Mouse (Mus musculus): ENCODE results near the gene Pdia3. TPM values are rescaled to one million over a fixed set of nuclear protein-coding genes. Genes with fewer than 3 reads are reported as not detected.

The Pdia3 gene
- total RNA-seq (2023) = 100 to 1,000 TPM; 150 to 171 TPM

DNA sequence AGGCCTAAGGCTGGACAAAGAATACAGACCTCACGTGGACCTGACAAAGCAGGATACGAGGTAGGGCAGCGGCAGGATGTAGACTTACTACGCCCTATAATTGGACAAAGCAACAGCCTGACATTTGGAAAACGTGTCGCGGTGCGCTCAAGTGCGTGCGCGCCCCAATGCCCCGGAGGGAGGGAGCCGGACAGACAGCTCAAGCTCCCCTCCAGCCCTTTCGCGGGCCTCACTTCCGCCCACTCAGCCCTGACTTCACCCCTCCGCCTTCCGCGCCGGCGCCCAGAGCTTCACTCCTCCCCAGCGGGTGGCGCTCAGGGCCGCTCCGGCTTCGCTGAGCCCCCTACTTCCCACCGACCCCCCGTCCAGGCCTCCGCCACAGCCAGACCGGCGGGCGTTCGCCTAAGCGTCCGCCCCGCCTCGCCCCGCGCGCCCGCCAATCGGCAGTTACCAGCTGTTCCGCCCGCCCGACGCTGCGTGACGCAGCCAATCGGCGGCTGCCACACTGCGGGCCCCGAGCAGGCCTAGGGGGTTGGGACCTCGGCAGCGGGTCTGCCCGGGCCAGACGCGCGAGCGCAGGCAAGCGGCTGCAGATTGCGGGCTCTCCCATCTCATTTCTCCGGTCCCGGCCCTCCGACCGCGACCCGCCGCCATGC is at the start of gene Pdia3, which contains the start of gene Catsper2:
Gene Pdia3, plus strand, starts transcription at position 389 of the 656 bp plus-strand sequence.
Gene Catsper2, minus strand, starts transcription at position 406 of the 656 bp plus-strand sequence.

DNA sequence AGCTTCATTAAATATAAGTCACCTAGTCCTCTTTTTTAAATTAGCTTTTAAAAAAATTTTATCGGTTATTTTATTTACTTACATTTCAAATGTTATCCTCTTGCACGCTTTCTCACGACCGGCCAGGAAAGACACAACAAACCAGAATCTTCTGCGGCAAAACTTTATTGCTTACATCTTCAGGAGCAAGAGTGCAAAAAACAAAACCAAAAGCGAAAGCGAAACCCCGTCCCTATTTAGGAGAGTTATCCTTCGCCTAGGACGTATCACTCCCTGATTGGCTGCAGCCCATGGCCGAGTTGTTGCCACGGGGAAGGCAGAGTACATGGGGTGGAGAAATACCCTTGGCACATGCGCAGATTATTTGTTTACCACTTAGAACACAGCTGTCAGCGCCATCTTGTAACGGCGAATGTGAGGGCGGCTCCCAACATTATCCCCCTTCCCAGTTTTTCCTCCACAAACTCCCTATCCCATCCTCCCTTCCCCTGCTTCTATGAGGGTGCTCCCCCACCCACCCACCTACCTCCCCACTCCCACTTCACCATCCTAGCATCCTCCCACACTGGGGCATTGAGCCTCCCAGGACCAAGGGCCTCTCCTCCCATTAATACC is 26.5 kb upstream of the Pdia3 start, which contains the start of gene Strc:
Gene Strc, minus strand, starts transcription at position 208 of the 615 bp plus-strand sequence.

DNA sequence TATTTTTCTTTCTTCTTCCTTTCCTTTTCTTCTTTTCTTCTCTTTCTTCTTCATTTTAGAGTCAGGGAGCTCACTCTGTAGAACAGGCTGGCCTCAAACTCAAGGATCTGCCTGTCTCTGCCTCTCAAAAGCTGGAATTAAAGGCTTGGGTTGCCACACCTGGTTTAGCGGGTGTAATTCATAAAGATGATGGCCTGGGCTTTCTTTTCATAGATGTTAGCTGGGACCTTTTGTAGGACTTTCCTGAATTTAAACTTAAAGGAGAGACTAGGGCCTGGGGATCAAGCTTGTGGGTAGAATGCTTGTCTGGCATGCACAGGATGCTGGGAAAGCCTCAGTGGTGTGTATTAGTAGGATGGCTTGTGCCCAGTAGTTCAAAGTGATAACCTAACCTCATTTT is 30.6 kb downstream of the Pdia3 start, which contains the start of gene Ell3:
Gene Ell3, minus strand, starts transcription at position 101 of the 400 bp plus-strand sequence.

DNA sequence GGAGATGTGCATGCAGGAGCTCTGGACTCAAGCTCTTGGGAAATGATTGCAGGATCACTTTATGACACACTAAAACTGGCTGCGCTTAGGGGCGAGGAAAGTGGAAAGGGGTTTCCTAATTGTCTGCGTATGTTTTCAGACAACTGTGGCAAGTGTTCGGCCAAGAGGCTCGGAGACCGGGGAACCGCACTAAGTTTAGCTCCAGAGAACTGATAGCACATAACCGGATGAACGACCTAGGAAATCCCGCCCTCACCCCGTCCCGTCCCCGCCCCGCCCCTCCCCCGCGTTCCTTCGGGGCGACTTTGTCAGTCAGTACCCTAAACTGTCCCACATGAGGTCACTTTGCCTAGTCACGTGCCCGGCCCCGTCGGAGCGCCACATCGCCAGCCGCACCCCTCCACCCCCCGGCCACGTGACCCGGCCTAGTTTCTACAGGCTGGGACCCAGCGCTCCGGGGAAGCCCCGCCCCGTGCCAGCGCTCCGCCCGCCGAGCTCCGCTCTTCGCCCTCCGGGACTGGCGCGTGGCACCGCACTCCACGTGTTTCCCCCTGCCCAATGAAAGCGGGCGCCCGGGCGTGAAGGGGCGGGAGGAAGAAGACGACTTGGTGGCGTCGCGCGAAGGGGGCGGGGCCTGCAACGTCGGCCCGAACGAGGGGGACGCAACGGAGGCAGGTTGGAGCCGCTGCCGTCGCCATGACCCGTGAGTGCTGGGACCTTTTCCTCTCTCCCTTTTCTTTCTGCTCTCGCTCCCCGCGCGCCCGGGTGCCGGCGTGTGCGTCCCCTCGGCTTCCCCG is 35.4 kb downstream of the Pdia3 start, which contains the start of gene Serf2:
Gene Serf2, plus strand, starts transcription at position 457 of the 797 bp plus-strand sequence.

DNA sequence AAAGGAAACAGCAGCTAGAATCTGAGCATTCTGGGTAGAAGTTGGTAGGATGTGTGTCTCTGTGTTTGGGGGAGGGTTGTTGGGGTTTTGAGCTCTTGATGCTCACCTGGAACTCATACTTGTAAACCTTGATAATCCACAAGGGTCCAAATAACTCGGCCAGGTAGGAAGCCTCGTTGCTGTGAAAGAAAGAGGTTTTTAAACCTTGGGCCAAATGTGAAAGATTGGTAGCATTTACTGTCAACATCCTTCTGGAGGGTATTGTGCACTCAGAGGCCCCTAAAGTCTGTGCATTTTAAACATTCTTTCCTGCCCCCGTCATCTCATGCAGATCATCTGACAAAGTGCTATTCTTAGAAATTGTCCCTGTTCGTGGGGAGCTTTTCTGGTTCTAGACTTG is 39.4 kb downstream of the Pdia3 start, which contains the start of gene Hypk:
Gene Hypk, plus strand, starts transcription at position 301 of the 400 bp plus-strand sequence.

DNA sequence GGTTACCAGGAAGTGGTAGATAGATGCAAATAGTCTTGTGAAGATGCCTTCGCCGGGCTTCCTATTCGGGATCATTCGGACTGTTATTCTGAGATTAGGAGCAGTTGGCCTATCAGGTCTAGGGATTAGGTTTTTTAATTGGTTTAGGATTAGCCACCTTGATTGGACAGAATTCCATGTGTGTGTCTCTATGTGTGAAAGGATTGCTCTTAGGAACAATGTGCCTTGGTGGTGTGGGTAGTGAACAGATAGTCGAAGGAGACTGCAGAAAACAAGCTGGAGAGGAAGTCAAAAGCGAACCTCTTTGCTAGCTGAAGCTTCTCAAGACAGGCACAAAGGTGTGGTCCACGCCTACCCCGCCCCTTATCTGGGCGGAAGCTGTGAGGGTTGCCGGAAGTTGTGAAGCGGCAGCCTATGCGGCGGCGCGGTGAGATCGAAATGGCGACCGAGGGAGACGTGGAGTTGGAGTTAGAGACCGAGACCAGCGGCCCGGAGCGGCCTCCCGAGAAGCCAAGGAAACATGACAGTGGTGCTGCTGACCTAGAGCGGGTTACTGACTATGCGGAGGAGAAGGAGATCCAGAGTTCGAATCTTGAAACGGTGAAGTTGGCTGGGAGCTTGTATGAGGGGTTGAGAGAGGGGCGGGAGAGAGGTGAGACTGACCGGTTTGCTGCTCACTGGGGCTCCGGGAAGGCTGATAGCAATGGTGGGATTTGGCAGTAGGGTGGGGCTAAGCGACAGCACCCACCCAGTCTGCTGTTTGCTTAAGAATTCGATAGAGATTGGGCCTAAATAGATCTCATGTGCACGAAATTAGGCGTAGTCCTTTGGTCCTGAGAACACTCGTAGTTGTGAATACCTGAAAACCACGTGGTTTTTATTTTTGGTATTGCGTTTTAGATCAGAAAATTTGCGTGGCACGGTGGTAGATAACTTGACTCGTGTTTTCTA is 43.4 kb downstream of the Pdia3 start, which contains the start of gene Serinc4:
Gene Serinc4, minus strand, starts transcription at position 90 of the 951 bp plus-strand sequence.

DNA sequence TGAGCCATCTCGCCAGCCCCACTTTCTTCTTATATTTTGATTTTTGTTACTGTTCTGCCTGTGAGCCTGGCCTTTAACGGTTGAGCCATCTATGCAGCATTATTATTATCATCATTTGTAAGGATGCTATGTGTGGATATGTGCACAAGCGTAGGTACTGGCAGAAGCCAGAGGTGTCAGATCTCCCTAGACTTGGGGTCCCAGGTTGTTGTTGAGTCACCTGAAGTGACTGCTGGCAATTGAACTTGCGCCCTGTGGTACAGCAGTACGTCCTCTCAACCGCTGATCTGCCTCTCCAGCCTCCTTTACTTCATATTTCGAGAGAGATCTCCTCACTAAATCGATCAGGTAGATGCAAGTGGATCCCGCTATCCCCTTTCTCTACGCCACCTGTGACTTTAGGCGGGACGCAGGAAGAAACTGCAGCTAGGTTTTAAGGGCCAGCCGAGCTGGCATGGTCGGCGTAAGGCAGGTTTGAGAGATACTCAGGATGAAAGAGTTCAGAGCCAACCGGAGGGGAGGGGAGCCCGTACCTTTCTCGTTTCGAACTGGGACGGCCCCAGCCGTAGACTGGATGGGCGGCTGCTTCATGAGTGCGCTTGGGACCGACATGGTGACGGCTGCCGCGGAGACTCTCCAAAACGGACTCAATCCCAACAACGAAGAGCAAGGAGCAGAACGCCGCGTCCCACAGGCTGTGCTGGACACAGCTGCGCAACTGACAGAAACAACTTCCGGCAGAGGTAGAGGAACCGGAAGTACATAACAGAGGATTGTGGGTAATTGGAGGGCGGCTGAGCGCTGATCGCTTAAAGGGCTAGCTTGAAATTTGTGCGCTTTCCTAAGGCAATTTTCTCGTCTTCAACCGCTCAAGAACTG is 60.0 kb downstream of the Pdia3 start, which contains the start of gene Mfap1b:
Gene Mfap1b, minus strand, starts transcription at position 767 of the 879 bp plus-strand sequence.

Other genes starting within 250 kb of the Pdia3 start
- 10 to 100 TPM; 94.6 to 98.7 TPM for gene Tubgcp4, start 243.1 kb upstream of the Pdia3 start, total RNA-seq (2023)
- 10 to 100 TPM; 34.8 to 35.8 TPM for gene Zscan29, start 242.7 kb upstream of the Pdia3 start, total RNA-seq (2023)
- gene Trp53bp1, start 142.4 kb upstream of the Pdia3 start, total RNA-seq (2023) = 100 to 1,000 TPM; 105 to 109 TPM
- under 1 TPM in 1 of 2 experiments, not detected in 1; 0.09 TPM for gene Map1a, start 124.2 kb upstream of the Pdia3 start, total RNA-seq (2023)
- 10 to 100 TPM; 30.0 to 32.7 TPM for gene Ppip5k1, start 58.4 kb upstream of the Pdia3 start, total RNA-seq (2023)
- gene Ckmt1, start 56.1 kb upstream of the Pdia3 start, total RNA-seq (2023) = not detected
- under 1 TPM in 1 of 2 experiments, not detected in 1; 0.18 TPM for gene Strc, start 26.6 kb upstream of the Pdia3 start, total RNA-seq (2023)
- gene Catsper2, start within 50 bp of the Pdia3 start, total RNA-seq (2023) = 1 to 10 TPM; 2.7 to 4.2 TPM
- 100 to 1,000 TPM in 1 of 2 experiments, 10 to 100 TPM in 1; 97.4 to 105 TPM for gene Ell3, start 30.5 kb downstream of the Pdia3 start, total RNA-seq (2023)
- gene Serf2, start 35.4 kb downstream of the Pdia3 start, total RNA-seq (2023) = 100 to 1,000 TPM; 249 to 301 TPM
- gene Hypk, start 39.5 kb downstream of the Pdia3 start, total RNA-seq (2023) = 10 to 100 TPM; 35.9 to 40.2 TPM
- gene Serinc4, start 43.0 kb downstream of the Pdia3 start, total RNA-seq (2023) = 1 to 10 TPM; 1.2 to 2.2 TPM
- gene Mfap1b, start 60.3 kb downstream of the Pdia3 start, total RNA-seq (2023) = 10 to 100 TPM; 45.8 to 48.2 TPM
- 10 to 100 TPM; 54.6 to 57.1 TPM for gene Mfap1a, start 92.9 kb downstream of the Pdia3 start, total RNA-seq (2023)
- gene Wdr76, start 92.9 kb downstream of the Pdia3 start, total RNA-seq (2023) = 10 to 100 TPM; 17.1 to 17.6 TPM